Mouse (Mus musculus) urinary bladder, postnatal 4 days (tissue): ENCODE results near the gene AV320801.
"Not testable (repeated sequence)": the region's sequence is repeated elsewhere in the genome, so short reads cannot be mapped to it uniquely, and the experiment has no call there.

Experiments used
- DNase-seq, 2 experiments: peaks; one replicate each; pipeline ENCODE4 v3.0.0; 2021 to 2022; ENCODE audit warnings: low spot score in 2 of 2

AV320801 gene

DNA sequence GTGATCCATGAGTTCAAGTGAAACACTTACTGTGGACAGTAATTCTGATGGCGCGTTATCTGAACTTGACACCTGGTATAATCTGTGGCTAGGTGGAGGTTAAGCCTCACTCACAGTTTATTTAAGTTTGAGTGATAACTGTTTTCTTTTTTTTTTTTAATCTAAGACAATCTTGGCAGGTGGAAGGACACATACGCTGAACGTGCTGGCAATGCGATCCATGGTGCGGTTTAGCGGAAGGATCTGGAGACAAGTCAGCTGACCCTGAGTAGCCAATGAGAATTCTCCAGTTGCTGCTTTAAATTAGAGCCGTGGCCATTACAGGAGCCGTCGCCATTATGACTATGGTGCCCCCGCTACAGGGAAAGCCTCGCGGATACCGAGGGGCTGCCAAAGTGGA, at the start of gene AV320801:
TSS of gene AV320801 (plus strand) at position 301 of the 400 bp plus-strand sequence.
- DNase-seq, result not testable (repeated sequence)

GRCm38 (mm10) chrX:135464160-135464559, 30.2 kb upstream of the AV320801 start:
- DNase-seq, result not testable (repeated sequence)

- DNase-seq, result not testable (repeated sequence)
Observed at GRCm38 (mm10) chrX:135481902-135482301, 12.5 kb upstream of the AV320801 start.

DNA sequence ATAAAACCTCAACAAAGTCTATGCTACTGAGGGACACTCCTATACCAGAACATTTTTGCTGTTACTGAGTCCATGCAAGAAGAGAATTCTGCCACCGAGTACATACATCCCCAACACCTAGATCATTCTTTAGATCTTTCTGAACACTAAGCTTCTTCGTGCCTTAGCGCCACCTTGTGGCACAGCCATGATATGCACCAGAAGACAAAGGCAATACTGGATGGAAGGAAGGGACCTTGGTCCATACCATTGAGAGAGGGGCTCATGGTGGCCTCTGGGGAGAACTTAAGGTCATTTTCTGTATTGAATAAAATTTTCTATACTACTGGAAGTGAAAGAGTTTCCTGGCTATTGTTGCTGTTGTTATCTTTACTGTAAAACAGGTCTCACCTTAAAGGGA, 11.2 kb upstream of the AV320801 start:
- not testable (repeated sequence) for DNase-seq
